Mouse (Mus musculus) stomach, embryonic 14.5 days (tissue): ENCODE measurements around the gene Tgfbrap1. TPM values are rescaled to one million over a fixed set of nuclear protein-coding genes. Genes with fewer than 3 reads are reported as not detected.

Experiments
- ATAC-seq: fragments of 200-750 bp; cut with Nextera tagmentation; 2 replicates; pipeline ENCODE4 v1.8.0; 2017; ENCODE audit warnings: low read depth, moderate TSS enrichment; ENCODE audit not compliant: insufficient number of reproducible peaks, insufficient read depth, low FRiP score
- H3K27ac ChIP-seq: fragments of 300-500 bp; sonication (generic); 2 replicates; pipeline ENCODE4 v1.5.1; 2014; ENCODE audit warnings: mild to moderate bottlenecking, low read length, moderate library complexity, mixed read lengths
- H3K27me3 ChIP-seq: fragments of 300-500 bp; sonication (generic); 2 replicates; pipeline ENCODE4 v1.6.1; 2014; ENCODE audit warnings: low read length, control low read depth, mixed read lengths; ENCODE audit not compliant: control insufficient read depth, insufficient read depth
- H3K36me3 ChIP-seq: fragments of 300-500 bp; sonication (generic); 2 replicates; pipeline ENCODE4 v1.6.1; 2014; ENCODE audit warnings: mild to moderate bottlenecking, control low read depth, low read length, moderate library complexity, mixed read lengths; ENCODE audit not compliant: control insufficient read depth, insufficient read depth
- H3K4me1 ChIP-seq: fragments of 300-500 bp; sonication (generic); 2 replicates; pipeline ENCODE4 v1.6.1; 2014; ENCODE audit warnings: low read length, control low read depth, mixed read lengths; ENCODE audit not compliant: control insufficient read depth, insufficient read depth
- H3K4me2 ChIP-seq: fragments of 300-500 bp; sonication (generic); replicated peaks from 2 replicates; pipeline ENCODE4 v1.6.1; 2014; ENCODE audit warnings: low read depth, low read length, control low read depth
- H3K4me3 ChIP-seq: fragments of 300-500 bp; sonication (generic); 2 replicates; pipeline ENCODE4 v1.5.1; 2014; ENCODE audit warnings: low read depth, low read length, control low read depth
- H3K9ac ChIP-seq: fragments of 300-500 bp; sonication (generic); replicated peaks from 2 replicates; pipeline ENCODE4 v1.6.1; 2014; ENCODE audit warnings: low read depth, mild to moderate bottlenecking, control low read depth, low read length, moderate library complexity, mixed read lengths
- H3K9me3 ChIP-seq: fragments of 300-500 bp; sonication (generic); 2 replicates; pipeline ENCODE4 v1.6.1; 2016; ENCODE audit warnings: low read depth, low read length, control low read depth; ENCODE audit not compliant: control insufficient read depth
- WGBS: fragments of 180-500 bp; shearing (Covaris S2); extraction: QIAGEN DNeasy Blood & Tissue Kit; methylation state at CpG from one replicate; pipeline ENCODE4 v1.1.7; 2014; 5-methylcytosine and 5-hydroxymethylcytosine counted together
- polyA plus RNA-seq: library from polyadenylated mRNA; unstranded; fragments of >200 nt; fragmentation: Nextera tagmentation; extraction: Ambion mirVana; gene quantifications from 2 replicates; pipeline ENCODE4 v1.2.1, GENCODE M21; 2014

The Tgfbrap1 gene
- polyA plus RNA-seq, result 14.5 and 15.0 TPM in 2 replicates

DNA sequence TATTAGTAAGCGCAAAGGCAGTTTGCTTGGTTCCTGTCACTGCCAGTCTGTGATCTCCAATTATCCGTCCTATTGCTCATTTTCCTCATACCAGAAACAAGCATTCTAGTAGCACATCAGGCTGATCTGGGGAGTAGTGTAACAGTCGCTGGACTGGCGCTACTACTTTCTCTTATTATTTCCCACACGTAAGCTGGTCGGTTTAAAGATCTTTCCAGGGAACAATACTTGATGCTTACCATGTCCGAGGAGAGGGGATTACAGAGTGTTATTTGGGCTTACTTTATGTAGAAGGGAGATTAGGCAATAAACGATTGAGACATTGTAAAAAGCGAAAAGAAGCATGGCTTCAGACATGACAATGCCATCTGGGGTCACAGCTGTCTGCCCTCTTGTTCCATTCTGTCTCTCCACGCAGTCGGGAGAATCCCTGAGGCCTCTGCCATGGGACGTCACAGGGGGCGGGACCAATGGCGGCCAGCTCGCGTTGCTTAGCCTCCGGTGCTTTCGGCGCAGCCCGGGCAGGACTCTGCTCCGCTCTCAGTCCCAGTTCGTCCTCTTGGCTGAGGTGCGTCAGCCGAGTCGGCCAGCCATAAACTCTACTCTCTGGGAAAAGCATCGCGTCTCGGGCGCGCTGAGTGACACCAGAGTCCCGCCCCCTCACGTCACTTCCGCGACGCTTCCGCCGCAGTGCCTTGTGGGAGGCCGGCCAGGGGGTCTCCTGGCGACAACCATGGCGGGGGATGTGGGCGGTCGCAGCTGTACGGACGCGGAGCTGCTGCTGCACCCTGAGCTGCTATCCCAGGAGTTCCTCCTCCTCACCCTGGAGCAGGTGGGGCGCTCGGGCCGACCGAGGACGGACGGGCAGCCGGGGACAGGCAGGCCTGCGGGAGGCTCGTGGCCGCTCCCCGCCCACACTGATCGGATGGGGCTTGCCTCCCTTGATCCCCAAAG, at the start of gene Tgfbrap1, which contains the start of gene AI597479:
Gene Tgfbrap1 (minus strand): TSS at position 607 of the 954 bp plus-strand sequence.
Gene AI597479 (plus strand): TSS at position 680 of the 954 bp plus-strand sequence.
- under 1% methylated on average over 56 of the region's 57 CpGs for WGBS
- H3K27me3 ChIP-seq, result no peaks in the 10 kb centered on the region
- H3K9me3 ChIP-seq, result no peaks in the 10 kb centered on the region
- H3K4me3 ChIP-seq, result peak within 1 kb of the TSS; percentile 93
- ATAC-seq, result peak; percentile 96
- no peaks in the 10 kb centered on the region for H3K4me1 ChIP-seq
- peak within 1 kb of the TSS; percentile 98 for H3K27ac ChIP-seq
- peak within 1 kb of the TSS; percentile 88 for H3K4me2 ChIP-seq
- H3K36me3 ChIP-seq, result no peaks in the 10 kb centered on the region; the same call in 1 of the 2 replicates
- H3K9ac ChIP-seq, result peak within 1 kb of the TSS; percentile 87

DNA sequence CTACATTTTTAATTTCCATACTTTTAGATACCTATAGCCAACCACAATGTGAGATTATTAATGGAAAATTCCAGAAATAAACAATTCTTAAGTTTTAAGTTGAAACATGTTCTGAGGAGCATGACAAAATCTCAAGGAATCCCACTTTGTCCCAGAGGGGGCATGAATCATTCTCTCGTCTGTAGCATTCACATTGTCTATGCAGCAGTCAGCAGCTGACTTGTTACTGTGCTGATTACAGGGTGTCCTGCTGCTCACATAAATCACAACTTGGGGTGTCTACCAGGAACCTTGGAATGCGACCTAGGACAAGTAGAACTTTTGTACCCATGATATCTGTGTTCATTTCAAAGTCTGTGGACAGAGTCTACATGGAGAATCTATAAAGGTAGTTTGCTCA, 49.0 kb upstream of the Tgfbrap1 start:
- Histone ChIP-seq H3K27ac (no peak overlapping the region), H3K4me2 (no peak overlapping the region), H3K4me1 (peaks cover 6% of the 10 kb centered on the region; the same call in 1 of the 2 replicates), H3K9ac (no peak overlapping the region), H3K27me3 (no peaks in the 10 kb centered on the region), H3K4me3 (no peak overlapping the region), H3K36me3 (peaks cover 22% of the 10 kb centered on the region), H3K9me3 (no peaks in the 10 kb centered on the region)
- 59% methylated on average over 2 of the region's 2 CpGs for whole genome bisulfite sequencing
- ATAC-seq, result no peak

DNA sequence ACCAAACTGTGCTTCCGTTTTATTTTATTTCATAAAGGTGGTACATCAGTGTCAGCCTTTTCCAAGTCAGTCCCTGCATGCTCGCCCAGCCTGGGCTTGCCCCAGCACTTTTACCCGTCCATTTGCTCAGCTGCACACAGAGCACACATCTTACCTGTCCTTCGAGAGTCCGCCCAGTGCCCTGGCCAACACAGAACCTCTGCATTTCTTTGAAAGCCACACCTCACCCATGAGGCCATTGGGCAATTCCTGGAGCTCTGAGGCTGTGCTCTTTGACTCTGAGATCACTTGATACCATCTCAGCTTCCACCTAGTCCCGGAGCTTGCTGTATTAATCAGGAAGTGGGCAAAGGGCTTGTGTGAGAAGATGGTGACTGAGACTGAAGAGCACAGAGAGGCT, 47.0 kb upstream of the Tgfbrap1 start:
- H3K4me3 ChIP-seq, result no peak overlapping the region
- H3K27ac ChIP-seq, result no peak overlapping the region
- H3K27me3 ChIP-seq, result no peaks in the 10 kb centered on the region
- peak; percentile 46; the same call in 1 of the 2 replicates for ATAC-seq
- peaks cover 24% of the 10 kb centered on the region for H3K36me3 ChIP-seq
- H3K4me2 ChIP-seq, result no peak overlapping the region
- 64% methylated on average over 6 of the region's 6 CpGs for whole genome bisulfite sequencing
- H3K9ac ChIP-seq, result no peak overlapping the region
- H3K9me3 ChIP-seq, result no peaks in the 10 kb centered on the region
- H3K4me1 ChIP-seq, result 0 out of 2 replicates have a peak, but pooled peaks cover 2% of the 10 kb centered on the region

DNA sequence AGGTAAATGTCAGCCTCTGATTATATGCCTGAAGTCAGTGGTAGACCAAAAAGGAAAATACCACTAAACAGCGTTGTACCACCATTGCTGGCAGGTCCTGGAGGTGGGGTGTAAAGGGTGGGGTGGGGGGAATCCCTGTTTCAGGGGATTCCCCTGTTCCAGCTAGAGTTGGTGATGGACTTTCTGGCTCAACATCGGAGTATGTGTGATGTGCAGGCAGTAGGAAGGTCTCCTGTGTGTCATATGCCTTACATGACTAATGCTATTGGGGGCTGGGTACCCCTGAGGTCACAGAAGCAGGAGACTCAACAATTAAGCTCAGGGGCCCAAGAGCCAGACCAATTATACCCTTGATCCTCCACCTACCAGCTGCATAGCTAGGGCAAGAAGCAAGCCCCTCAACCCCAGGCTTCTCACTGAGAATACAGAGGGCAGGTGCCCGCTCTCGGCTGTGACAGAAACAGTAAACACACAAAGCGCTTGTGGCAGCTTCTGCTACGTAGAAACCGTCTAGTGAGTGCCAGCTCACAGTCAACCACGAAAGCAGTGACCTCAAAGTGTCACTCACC, 46.0 kb upstream of the Tgfbrap1 start:
- Histone ChIP-seq H3K27me3 (no peaks in the 10 kb centered on the region), H3K4me3 (no peak overlapping the region), H3K9ac (no peak overlapping the region), H3K4me1 (0 out of 2 replicates have a peak, but pooled peaks cover 2% of the 10 kb centered on the region), H3K9me3 (no peaks in the 10 kb centered on the region), H3K4me2 (no peak overlapping the region), H3K36me3 (peaks cover 23% of the 10 kb centered on the region), H3K27ac (no peak overlapping the region)
- no peak for ATAC-seq
- 76% methylated on average over 8 of the region's 8 CpGs for WGBS

DNA sequence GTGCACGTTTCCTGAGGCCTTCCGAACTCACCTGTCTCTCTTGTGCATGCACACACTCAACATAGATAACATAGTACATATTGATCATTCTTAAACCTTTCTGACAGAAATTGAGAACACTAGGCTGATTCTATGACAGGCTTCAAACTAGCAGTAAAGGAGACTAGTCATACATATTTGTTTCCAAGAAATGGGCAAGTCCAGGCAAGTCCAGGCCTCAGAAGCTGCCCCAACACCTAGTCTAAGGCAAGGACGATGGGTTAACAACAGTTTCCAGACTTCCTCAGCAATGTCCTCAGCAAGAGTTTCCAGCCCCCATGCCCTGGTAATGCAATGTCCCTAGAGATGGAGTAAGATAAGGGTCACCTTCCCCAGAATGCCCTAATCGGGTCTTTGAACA, 45.4 kb upstream of the Tgfbrap1 start:
- no peak for ATAC-seq
- H3K4me3 ChIP-seq, result no peak overlapping the region
- 85% methylated on average over 4 of the region's 4 CpGs for WGBS
- H3K27ac ChIP-seq, result no peak overlapping the region
- H3K27me3 ChIP-seq, result no peaks in the 10 kb centered on the region
- H3K4me1 ChIP-seq, result 0 out of 2 replicates have a peak, but pooled peaks cover 2% of the 10 kb centered on the region
- H3K9ac ChIP-seq, result no peak overlapping the region
- peaks cover 18% of the 10 kb centered on the region for H3K36me3 ChIP-seq
- no peak overlapping the region for H3K4me2 ChIP-seq
- H3K9me3 ChIP-seq, result no peaks in the 10 kb centered on the region

DNA sequence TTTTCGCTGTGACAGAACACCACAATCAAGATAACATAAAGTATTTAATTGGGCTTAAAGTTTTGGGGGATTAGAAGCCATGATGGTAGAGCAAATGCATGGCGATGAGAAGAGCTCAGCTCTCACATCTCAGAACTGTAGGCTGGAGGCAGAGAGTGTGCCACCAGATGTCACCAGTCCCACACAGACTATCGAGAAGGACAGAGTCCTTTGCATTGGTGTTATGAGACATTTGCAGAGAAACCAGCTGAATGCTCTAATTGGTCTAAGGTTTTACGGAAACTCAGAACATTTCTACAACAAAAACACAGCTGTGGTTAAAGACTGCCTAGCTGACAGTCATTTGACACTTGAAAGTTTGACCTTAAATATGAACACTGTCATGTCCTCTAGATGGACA, 44.8 kb upstream of the Tgfbrap1 start:
- Histone ChIP-seq H3K4me3 (no peak overlapping the region), H3K36me3 (peaks cover 17% of the 10 kb centered on the region), H3K9ac (no peak overlapping the region), H3K27me3 (no peaks in the 10 kb centered on the region), H3K27ac (peak overlapping the region; percentile 15; the same call in 1 of the 2 replicates), H3K9me3 (no peaks in the 10 kb centered on the region), H3K4me1 (0 out of 2 replicates have a peak, but pooled peaks cover 2% of the 10 kb centered on the region), H3K4me2 (no peak overlapping the region)
- no peak for ATAC-seq
- 75% methylated on average over 4 of the region's 4 CpGs for WGBS

DNA sequence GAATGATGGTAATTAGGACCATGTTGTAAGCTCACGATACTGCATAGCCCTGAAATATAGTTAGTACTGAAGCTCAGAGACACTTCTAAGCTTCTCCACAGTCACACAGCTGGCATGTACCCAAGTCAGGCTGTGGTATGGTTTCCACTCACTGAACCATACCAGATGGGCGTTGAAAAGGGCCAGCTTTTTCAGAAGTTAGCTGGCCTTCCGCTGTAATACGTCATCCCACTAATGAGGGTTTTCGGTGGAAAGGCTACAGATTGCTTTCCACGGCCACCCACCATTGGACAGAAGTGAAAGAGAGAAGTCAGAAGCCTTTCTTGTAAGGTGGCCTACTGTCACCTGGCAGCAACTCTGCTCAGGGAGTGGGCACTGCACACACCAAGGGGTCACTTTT, 44.4 kb upstream of the Tgfbrap1 start:
- no peak overlapping the region for H3K4me3 ChIP-seq
- ATAC-seq, result no peak
- 0 out of 2 replicates have a peak, but pooled peaks cover 2% of the 10 kb centered on the region for H3K4me1 ChIP-seq
- no peak overlapping the region for H3K9ac ChIP-seq
- H3K9me3 ChIP-seq, result no peaks in the 10 kb centered on the region
- no peak overlapping the region for H3K4me2 ChIP-seq
- H3K27ac ChIP-seq, result peak overlapping the region; percentile 15; the same call in 1 of the 2 replicates
- peaks cover 22% of the 10 kb centered on the region for H3K36me3 ChIP-seq
- 73% methylated on average over 6 of the region's 6 CpGs for WGBS
- no peaks in the 10 kb centered on the region for H3K27me3 ChIP-seq

DNA sequence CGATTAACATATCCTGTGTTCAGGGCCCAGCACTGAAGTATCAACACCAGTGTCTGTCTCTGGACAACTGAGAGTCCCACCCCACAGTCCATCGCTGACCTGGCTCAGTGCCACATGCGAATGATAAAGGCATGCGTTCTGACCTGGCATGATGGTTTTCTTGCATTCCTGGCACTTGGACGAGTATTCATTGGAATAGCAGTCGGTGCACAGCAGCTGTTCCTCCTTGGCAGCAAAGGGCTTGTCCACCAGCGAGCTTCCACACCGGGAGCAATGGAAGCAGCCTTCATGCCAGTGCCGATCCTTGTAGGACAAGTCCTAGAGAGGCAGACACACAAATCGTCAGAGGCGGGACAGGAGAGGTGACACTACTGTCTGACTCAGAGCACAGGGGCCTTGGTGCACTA, 43.1 kb upstream of the Tgfbrap1 start:
- H3K36me3 ChIP-seq, result peaks cover 32% of the 10 kb centered on the region
- H3K27me3 ChIP-seq, result no peaks in the 10 kb centered on the region
- H3K9ac ChIP-seq, result no peak overlapping the region
- 0 out of 2 replicates have a peak, but pooled peaks cover 2% of the 10 kb centered on the region for H3K4me1 ChIP-seq
- WGBS, result 74% methylated on average over 11 of the region's 11 CpGs
- no peak overlapping the region for H3K4me3 ChIP-seq
- H3K4me2 ChIP-seq, result no peak overlapping the region
- no peak for ATAC-seq
- no peaks in the 10 kb centered on the region for H3K9me3 ChIP-seq
- no peak overlapping the region for H3K27ac ChIP-seq
